Mouse (Mus musculus) thymus, postnatal 10 days (tissue): ENCODE data around the gene Taf10.

Experiments
- DNase-seq, 2 experiments: peaks; one replicate each; pipeline ENCODE4 v3.0.0; 2021; ENCODE audit warnings: low spot score in 2 of 2

Taf10 gene

GRCm38 (mm10) chr7:105721916-105722315 lies 22.2 kb downstream of the Taf10 start:
- DNase-seq = no peak

- DNase-seq = peak in 1 of 2 experiments; percentile 14
These were observed 28.8 kb downstream of the Taf10 start for GRCm38 (mm10) chr7:105715366-105715765.

- DNase-seq = no peak
These were observed 35.4 kb downstream of the Taf10 start for GRCm38 (mm10) chr7:105708733-105709132.

GRCm38 (mm10) chr7:105703816-105704215 lies 40.3 kb downstream of the Taf10 start:
- no peak for DNase-seq

GRCm38 (mm10) chr7:105703184-105703583 lies 41.0 kb downstream of the Taf10 start:
- no peak for DNase-seq

GRCm38 (mm10) chr7:105690875-105691274 lies 53.3 kb downstream of the Taf10 start:
- no peak for DNase-seq
